Mouse (Mus musculus): ENCODE measurements around the gene F2rl3. TPM values are rescaled to one million over a fixed set of nuclear protein-coding genes. Genes with fewer than 3 reads are reported as not detected.

Gene F2rl3
- total and polyA plus RNA-seq, 3 experiments = 0.77 to 2.2 (median 1.5) TPM

DNA sequence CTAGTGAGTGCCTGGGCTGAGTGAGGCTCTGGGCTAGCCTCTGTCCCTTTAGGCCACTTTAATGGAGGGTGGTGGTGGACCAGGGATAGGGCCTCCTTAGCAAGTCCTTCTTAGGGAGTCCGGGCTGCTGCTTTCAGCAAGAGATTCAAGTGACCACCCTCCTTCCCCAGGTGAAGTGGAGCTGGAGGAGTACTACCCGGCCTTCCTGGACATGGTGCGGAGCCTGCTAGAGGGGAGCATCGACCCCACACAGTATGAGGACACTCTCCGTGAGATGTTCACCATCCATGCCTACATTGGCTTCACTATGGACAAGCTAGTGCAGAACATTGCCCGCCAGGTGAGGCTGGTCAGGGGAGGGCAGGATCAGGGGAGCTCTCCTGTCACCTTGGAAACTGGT lies 11.4 kb upstream of the F2rl3 start:
- Histone ChIP-seq H3K4me3 (no peak overlapping the region), H3K79me2 (replicated peaks; ENCODE audit: control insufficient read depth, insufficient read depth, low read length) (no peaks in the 10 kb centered on the region), H3K9ac (ENCODE audit: low read depth, low read length) (no peak overlapping the region), H3K4me1 (ENCODE audit: control insufficient read depth, insufficient read depth, low read length) (no peaks in the 10 kb centered on the region; the same call in 1 of the 2 replicates), H3K27ac (no peak overlapping the region), H3K27me3 (ENCODE audit: control insufficient read depth, insufficient read depth, low read length) (no peaks in the 10 kb centered on the region), H3K36me3 (ENCODE audit: control insufficient read depth, insufficient read depth, low read length) (no peaks in the 10 kb centered on the region)
- DNase-seq = peak in 1 of 2 experiments; percentile 15
- TF ChIP-seq EP300 (IDR thresholded peaks at IDR 0.05; ENCODE audit: insufficient read depth, low read depth, low read length) (no peak), POLR2A (IDR thresholded peaks at IDR 0.05; ENCODE audit: insufficient read depth, low read depth, low read length) (no peak), CTCF (IDR thresholded peaks at IDR 0.05) (no peak)
- intact Hi-C loops (cut with DNase I) = no loop called here
- WGBS = 97% methylated on average over 6 of the region's 6 CpGs

DNA sequence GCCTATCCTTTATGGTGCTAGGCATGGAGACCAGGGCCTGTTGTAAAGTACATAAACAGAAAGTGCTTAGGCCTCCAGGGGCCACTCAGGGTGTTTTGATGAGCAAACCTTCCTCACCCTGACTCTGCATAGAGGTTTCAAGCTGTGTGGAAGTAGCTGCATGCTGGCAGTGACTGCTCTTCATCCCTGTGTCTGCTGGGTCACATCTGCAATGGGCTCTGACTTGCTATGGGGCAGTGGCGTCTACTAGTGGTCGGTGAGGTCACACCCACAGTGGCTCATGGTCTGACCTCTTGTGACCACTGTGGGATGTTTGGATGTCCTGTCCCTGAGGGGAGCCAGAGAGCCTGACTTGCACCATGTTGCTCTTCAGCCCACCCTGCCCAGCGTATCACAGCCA lies 10.6 kb upstream of the F2rl3 start:
- Histone ChIP-seq H3K79me2 (replicated peaks; ENCODE audit: control insufficient read depth, insufficient read depth, low read length) (no peaks in the 10 kb centered on the region), H3K4me3 (no peak overlapping the region), H3K27me3 (ENCODE audit: control insufficient read depth, insufficient read depth, low read length) (no peaks in the 10 kb centered on the region), H3K9ac (ENCODE audit: low read depth, low read length) (no peak overlapping the region), H3K4me1 (ENCODE audit: control insufficient read depth, insufficient read depth, low read length) (no peaks in the 10 kb centered on the region; the same call in 1 of the 2 replicates), H3K36me3 (ENCODE audit: control insufficient read depth, insufficient read depth, low read length) (no peaks in the 10 kb centered on the region), H3K27ac (no peak overlapping the region)
- intact Hi-C loops (cut with DNase I) = no loop called here
- peak in 1 of 2 experiments; percentile 9 for DNase-seq
- TF ChIP-seq EP300 (IDR thresholded peaks at IDR 0.05; ENCODE audit: insufficient read depth, low read depth, low read length) (no peak), POLR2A (IDR thresholded peaks at IDR 0.05; ENCODE audit: insufficient read depth, low read depth, low read length) (no peak), CTCF (IDR thresholded peaks at IDR 0.05) (no peak)
- 75% methylated on average over 3 of the region's 3 CpGs for WGBS

- H3K36me3 ChIP-seq (ENCODE audit: control insufficient read depth, insufficient read depth, low read length) = no peaks in the 10 kb centered on the region
- intact Hi-C loops (cut with DNase I) = no loop called here
- H3K27ac ChIP-seq = peak overlapping the region; percentile 49
- H3K4me1 ChIP-seq (ENCODE audit: control insufficient read depth, insufficient read depth, low read length) = no peaks in the 10 kb centered on the region; the same call in 1 of the 2 replicates
- H3K4me3 ChIP-seq = no peak overlapping the region
- WGBS = 49% methylated on average over 3 of the region's 3 CpGs
- no peaks in the 10 kb centered on the region for H3K79me2 ChIP-seq (replicated peaks; ENCODE audit: control insufficient read depth, insufficient read depth, low read length)
- DNase-seq = peak; percentile 1 to 10
- TF ChIP-seq POLR2A (IDR thresholded peaks at IDR 0.05; ENCODE audit: insufficient read depth, low read depth, low read length) (no peak), EP300 (IDR thresholded peaks at IDR 0.05; ENCODE audit: insufficient read depth, low read depth, low read length) (no peak), CTCF (IDR thresholded peaks at IDR 0.05) (no peak)
- H3K27me3 ChIP-seq (ENCODE audit: control insufficient read depth, insufficient read depth, low read length) = no peaks in the 10 kb centered on the region
- no peak overlapping the region for H3K9ac ChIP-seq (ENCODE audit: low read depth, low read length)
Observed at GRCm38 (mm10) chr8:72752289-72752688, 9.4 kb upstream of the F2rl3 start.

GRCm38 (mm10) chr8:72753165-72753564 lies 8.5 kb upstream of the F2rl3 start:
- no peaks in the 10 kb centered on the region for H3K36me3 ChIP-seq (ENCODE audit: control insufficient read depth, insufficient read depth, low read length)
- no peak overlapping the region for H3K4me3 ChIP-seq
- WGBS = 97% methylated on average over 9 of the region's 9 CpGs
- intact Hi-C loops (cut with DNase I) = no loop called here
- H3K79me2 ChIP-seq (replicated peaks; ENCODE audit: control insufficient read depth, insufficient read depth, low read length) = no peaks in the 10 kb centered on the region
- no peak overlapping the region for H3K9ac ChIP-seq (ENCODE audit: low read depth, low read length)
- no peaks in the 10 kb centered on the region; the same call in 1 of the 2 replicates for H3K4me1 ChIP-seq (ENCODE audit: control insufficient read depth, insufficient read depth, low read length)
- DNase-seq = peak; percentile 1 to 15
- TF ChIP-seq POLR2A (IDR thresholded peaks at IDR 0.05; ENCODE audit: insufficient read depth, low read depth, low read length) = no peak
- no peak for TF ChIP-seq CTCF (IDR thresholded peaks at IDR 0.05)
- H3K27ac ChIP-seq = no peak overlapping the region; the same call in 1 of the 2 replicates
- H3K27me3 ChIP-seq (ENCODE audit: control insufficient read depth, insufficient read depth, low read length) = no peaks in the 10 kb centered on the region

GRCm38 (mm10) chr8:72753781-72754180 lies 7.9 kb upstream of the F2rl3 start:
- Histone ChIP-seq H3K27ac (no peak overlapping the region), H3K4me3 (no peak overlapping the region), H3K9ac (ENCODE audit: low read depth, low read length) (no peak overlapping the region), H3K4me1 (ENCODE audit: control insufficient read depth, insufficient read depth, low read length) (no peaks in the 10 kb centered on the region; the same call in 1 of the 2 replicates), H3K27me3 (ENCODE audit: control insufficient read depth, insufficient read depth, low read length) (no peaks in the 10 kb centered on the region), H3K36me3 (ENCODE audit: control insufficient read depth, insufficient read depth, low read length) (no peaks in the 10 kb centered on the region), H3K79me2 (replicated peaks; ENCODE audit: control insufficient read depth, insufficient read depth, low read length) (no peaks in the 10 kb centered on the region)
- peak in 1 of 2 experiments; percentile 1 for DNase-seq
- intact Hi-C loops (cut with DNase I) = no loop called here
- WGBS = 73% methylated on average over 2 of the region's 2 CpGs
- TF ChIP-seq CTCF (IDR thresholded peaks at IDR 0.05) (no peak), POLR2A (IDR thresholded peaks at IDR 0.05; ENCODE audit: insufficient read depth, low read depth, low read length) (no peak), EP300 (IDR thresholded peaks at IDR 0.05; ENCODE audit: insufficient read depth, low read depth, low read length) (no peak)

- H3K27ac ChIP-seq = no peak overlapping the region
- no peak overlapping the region for H3K4me3 ChIP-seq
- intact Hi-C loops (cut with DNase I) = no loop called here
- WGBS = 97% methylated on average over 2 of the region's 2 CpGs
- peaks cover 1% of the 10 kb centered on the region; the same call in 1 of the 2 replicates for H3K4me1 ChIP-seq (ENCODE audit: control insufficient read depth, insufficient read depth, low read length)
- TF ChIP-seq POLR2A (IDR thresholded peaks at IDR 0.05; ENCODE audit: insufficient read depth, low read depth, low read length) (no peak), CTCF (IDR thresholded peaks at IDR 0.05) (no peak), EP300 (IDR thresholded peaks at IDR 0.05; ENCODE audit: insufficient read depth, low read depth, low read length) (no peak)
- H3K36me3 ChIP-seq (ENCODE audit: control insufficient read depth, insufficient read depth, low read length) = no peaks in the 10 kb centered on the region
- H3K79me2 ChIP-seq (replicated peaks; ENCODE audit: control insufficient read depth, insufficient read depth, low read length) = no peaks in the 10 kb centered on the region
- H3K9ac ChIP-seq (ENCODE audit: low read depth, low read length) = no peak overlapping the region
- no peaks in the 10 kb centered on the region for H3K27me3 ChIP-seq (ENCODE audit: control insufficient read depth, insufficient read depth, low read length)
- peak in 1 of 2 experiments; percentile 1 for DNase-seq
Observed at GRCm38 (mm10) chr8:72756031-72756430, 5.6 kb upstream of the F2rl3 start.

Measured in heart, adult 2 months (tissue).